Mouse (Mus musculus) cerebellum, adult 2 months (tissue): ENCODE measurements around the gene Frrs1l.

ENCODE experiments used
- CTCF ChIP-seq: fragments of 200-500 bp; IDR thresholded peaks from 2 replicates; pipeline ENCODE4 v1.5.1; 2011; ENCODE audit warnings: low read depth, mild to moderate bottlenecking, control low read depth, low read length, moderate library complexity, borderline replicate concordance; ENCODE audit not compliant: insufficient read depth
- POLR2A ChIP-seq: fragments of 200-500 bp; IDR thresholded peaks from 2 replicates; pipeline ENCODE4 v1.6.1; 2011; ENCODE audit warnings: low read length, control low read depth, borderline replicate concordance; ENCODE audit not compliant: insufficient read depth

GRCm38 (mm10) chr4:56989431-56990214 lies 568 bp downstream of the Frrs1l start:
- TF ChIP-seq CTCF (no peak), POLR2A (0 out of 2 replicates have a peak, but pooled peaks have one; percentile 4)
